Mouse (Mus musculus) heart, adult 2 months (tissue): Measurements from ENCODE around the gene Rgs16.

ENCODE experiments used
- CTCF ChIP-seq: fragments of 200-600 bp; IDR thresholded peaks from 2 replicates; pipeline ENCODE4 v1.8.1; 2022; ENCODE audit warnings: antibody characterized with exemption, mild to moderate bottlenecking, moderate library complexity
- EP300 ChIP-seq: fragments of 200-500 bp; IDR thresholded peaks from 2 replicates; pipeline ENCODE4 v1.6.1; 2011; ENCODE audit warnings: low read depth, low read length, control low read depth; ENCODE audit not compliant: insufficient read depth

GRCm38 (mm10) chr1:153747861-153748530, 7.8 kb downstream of the Rgs16 start:
- TF ChIP-seq CTCF (no peak), EP300 (no peak)
